Mouse (Mus musculus) ES-Bruce4 (cell line): ENCODE measurements around the gene Fblim1.

ENCODE experiments used
- CTCF ChIP-seq: IDR thresholded peaks from one replicate; pipeline ENCODE4 v1.8.1; 2011; ENCODE audit warnings: low read depth, low read length
- EP300 ChIP-seq: IDR thresholded peaks from 2 replicates; pipeline ENCODE4 v1.6.1; 2011; ENCODE audit warnings: low read depth, low read length; ENCODE audit not compliant: insufficient read depth
- POLR2A ChIP-seq: IDR thresholded peaks from one replicate; pipeline ENCODE4 v1.8.1; 2011; ENCODE audit warnings: low read length; ENCODE audit not compliant: insufficient read depth

- TF ChIP-seq POLR2A (no peak), EP300 (no peak), CTCF (no peak)
Observed at GRCm38 (mm10) chr4:141564209-141564608, 41.7 kb downstream of the Fblim1 start.
